Mouse (Mus musculus) ovary, postnatal 14 days (tissue): Measurements from ENCODE around the gene Dnajc22.

Source experiments
- DNase-seq: peaks from one replicate; pipeline ENCODE4 v3.0.0; 2022; ENCODE audit warnings: low spot score

The Dnajc22 gene

GRCm38 (mm10) chr15:99087253-99088075, 5.5 kb upstream of the Dnajc22 start, which contains the start of gene C1ql4:
TSS of gene C1ql4 (minus strand) at chr15:99087817.
- DNase-seq = no peak

GRCm38 (mm10) chr15:99088292-99088691, 4.7 kb upstream of the Dnajc22 start:
- DNase-seq = peak; percentile 79

- DNase-seq = no peak
Measured at GRCm38 (mm10) chr15:99089069-99089468, 3.9 kb upstream of the Dnajc22 start.

GRCm38 (mm10) chr15:99093291-99094258, 605 bp downstream of the Dnajc22 start:
- no peak for DNase-seq

- no peak for DNase-seq
Measured at GRCm38 (mm10) chr15:99094631-99095270, 1.8 kb downstream of the Dnajc22 start.

GRCm38 (mm10) chr15:99095356-99095755, 2.4 kb downstream of the Dnajc22 start:
- DNase-seq = no peak

- no peak for DNase-seq
Measured at GRCm38 (mm10) chr15:99096061-99096793, 3.3 kb downstream of the Dnajc22 start.

GRCm38 (mm10) chr15:99096831-99097500, 4.0 kb downstream of the Dnajc22 start:
- no peak for DNase-seq

- no peak for DNase-seq
Measured at GRCm38 (mm10) chr15:99097840-99098492, 5.0 kb downstream of the Dnajc22 start.

GRCm38 (mm10) chr15:99098493-99098861, 5.5 kb downstream of the Dnajc22 start:
- no peak for DNase-seq

GRCm38 (mm10) chr15:99099139-99099556, 6.2 kb downstream of the Dnajc22 start:
- peak; percentile 50 for DNase-seq

GRCm38 (mm10) chr15:99099984-99100383, 7.0 kb downstream of the Dnajc22 start:
- DNase-seq = no peak

GRCm38 (mm10) chr15:99105238-99105637, 12.3 kb downstream of the Dnajc22 start:
- no peak for DNase-seq

- DNase-seq = no peak
Measured at GRCm38 (mm10) chr15:99107866-99108265, 14.9 kb downstream of the Dnajc22 start.

- DNase-seq = no peak
Measured at GRCm38 (mm10) chr15:99111139-99111538, 18.2 kb downstream of the Dnajc22 start.

- no peak for DNase-seq
Measured at GRCm38 (mm10) chr15:99111809-99112208, 18.8 kb downstream of the Dnajc22 start.

GRCm38 (mm10) chr15:99112843-99113395, 19.9 kb downstream of the Dnajc22 start:
- no peak for DNase-seq

- DNase-seq = no peak
Measured at GRCm38 (mm10) chr15:99113396-99113975, 20.5 kb downstream of the Dnajc22 start.

GRCm38 (mm10) chr15:99114312-99115064, 21.5 kb downstream of the Dnajc22 start:
- no peak for DNase-seq
